Mouse (Mus musculus): Measurements from ENCODE around the gene Hs3st3b1.

Hs3st3b1 gene

DNA sequence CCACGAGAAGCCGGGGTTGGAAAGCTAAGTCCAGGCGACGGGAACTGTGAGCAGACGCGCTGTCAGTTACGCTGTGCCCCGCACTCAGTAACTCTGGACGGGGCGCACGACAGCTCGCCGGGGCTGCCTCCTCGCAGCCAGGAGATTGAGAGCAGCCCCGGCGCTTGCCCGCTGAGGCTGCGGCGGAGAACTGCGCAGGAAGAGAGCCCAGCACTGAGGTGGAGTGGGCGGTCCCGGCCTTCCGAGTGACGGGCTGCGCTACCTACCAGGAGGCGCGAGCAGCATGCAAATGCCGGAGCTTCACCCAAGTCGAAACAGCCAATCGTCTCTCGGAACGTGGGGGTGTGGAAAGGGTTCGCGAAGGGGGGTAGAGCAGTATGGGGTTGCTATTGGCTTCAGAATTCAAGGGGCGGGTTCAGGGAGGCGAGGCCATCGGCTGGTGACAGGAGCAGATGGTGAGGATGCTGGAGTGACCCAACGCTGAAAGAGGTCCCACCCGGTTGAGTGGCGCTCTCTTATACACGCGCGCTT lies at the start of gene Hs3st3b1:
Gene Hs3st3b1 (minus strand): TSS at position 200 of the 531 bp plus-strand sequence.
- DNase-seq, result peak; percentile 25

DNA sequence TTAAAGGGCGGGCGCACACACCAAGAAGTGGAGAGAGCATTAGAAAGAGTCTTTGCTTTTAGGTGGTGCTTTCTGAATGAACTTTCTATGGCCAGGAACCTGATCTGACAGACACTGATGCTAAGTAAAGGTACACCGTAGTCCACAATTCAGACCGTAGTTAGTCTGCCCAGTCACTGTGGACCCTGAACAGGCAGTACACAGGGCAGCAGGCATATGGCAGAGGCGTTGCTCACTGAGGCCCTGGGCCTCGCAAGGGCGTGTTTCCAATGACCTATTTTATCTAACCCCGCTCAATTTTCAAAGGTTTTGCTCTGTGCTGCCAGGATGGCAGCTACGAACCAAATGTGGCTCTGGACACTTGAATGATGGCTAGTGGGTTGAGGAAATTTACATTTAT lies 49.4 kb upstream of the Hs3st3b1 start:
- DNase-seq, result no peak

DNA sequence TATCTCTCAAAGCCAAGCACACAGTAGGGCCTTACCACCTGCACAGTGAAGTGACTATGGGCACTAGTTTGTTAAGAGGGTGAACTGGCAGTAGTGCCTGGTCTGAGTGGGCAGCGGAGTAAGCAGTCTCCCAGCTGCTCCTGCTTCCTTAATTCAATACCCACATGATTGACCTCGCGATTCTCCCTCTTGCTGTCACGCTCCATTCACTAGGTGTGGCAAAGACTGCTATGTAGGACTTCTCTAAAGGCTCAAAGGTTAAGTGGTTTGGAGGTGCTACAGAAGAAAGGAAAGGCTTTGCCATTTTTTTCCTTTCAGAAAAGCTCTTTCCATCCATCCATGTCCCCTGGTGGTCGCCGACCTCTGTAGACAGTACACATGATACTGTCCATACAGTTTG lies 48.7 kb upstream of the Hs3st3b1 start:
- no peak for DNase-seq

DNA sequence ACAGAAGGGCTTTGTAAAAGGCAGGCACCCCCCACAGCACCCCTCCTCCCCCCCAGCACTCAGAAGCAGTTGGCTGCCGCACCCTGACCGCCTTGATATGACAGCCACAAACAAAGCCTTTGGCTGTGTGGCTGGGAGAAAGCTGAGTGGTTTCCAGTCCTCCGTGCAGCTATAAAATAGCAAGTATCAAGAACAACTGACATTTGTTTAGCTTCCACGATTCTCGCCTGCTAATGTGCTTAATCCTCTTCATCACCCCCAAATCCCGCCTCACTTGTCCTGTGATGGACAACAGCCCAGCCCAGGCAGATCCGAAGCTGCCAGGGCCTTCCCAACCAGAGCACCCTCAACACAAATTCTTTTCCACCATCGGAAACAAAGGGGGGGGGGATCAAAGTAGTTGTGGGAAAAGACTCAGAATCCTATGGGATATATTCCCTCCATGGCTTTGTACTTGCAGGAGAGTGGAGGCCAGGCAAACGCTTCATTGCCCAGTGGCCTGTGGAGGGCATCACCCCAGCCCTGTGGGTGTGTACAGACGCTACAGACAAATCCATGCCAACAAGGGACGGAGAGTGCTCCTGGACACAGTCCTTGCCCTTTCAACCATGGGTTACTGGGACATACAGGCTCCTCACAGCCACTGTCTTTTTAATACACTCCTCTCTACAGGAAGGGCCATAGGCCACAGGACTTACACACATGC lies 47.3 kb upstream of the Hs3st3b1 start:
- no peak for DNase-seq

DNA sequence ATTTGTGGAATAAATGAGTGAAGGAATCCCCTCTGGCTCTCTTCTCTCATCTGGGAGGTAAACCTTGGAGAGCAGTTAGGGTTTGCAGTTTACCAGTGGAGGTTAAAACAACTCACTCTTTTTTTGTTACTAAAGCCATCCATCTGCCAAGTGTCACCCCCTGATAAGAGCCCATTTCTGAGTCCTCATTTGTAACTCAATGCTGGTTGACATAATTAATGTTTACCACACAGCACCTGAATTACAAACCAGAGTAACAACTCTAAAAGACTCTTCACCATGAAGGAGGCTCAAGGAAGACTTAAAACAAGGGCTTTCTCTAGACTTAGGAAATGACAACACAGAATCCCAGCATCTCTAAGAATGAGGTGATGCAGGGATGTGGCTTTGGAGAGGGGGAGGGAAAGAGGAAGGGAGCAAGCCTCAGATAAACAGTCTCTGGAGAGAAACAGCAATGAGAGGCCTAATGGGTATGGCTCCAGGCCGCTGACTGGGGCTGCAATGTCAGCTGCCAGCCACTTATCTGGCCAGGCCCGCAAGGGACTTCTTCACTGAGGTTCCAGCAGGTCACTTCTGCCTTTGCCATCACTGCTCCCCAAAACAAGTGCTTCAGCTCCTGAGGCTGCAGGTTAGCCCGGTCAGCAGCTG lies 46.4 kb upstream of the Hs3st3b1 start:
- DNase-seq, result no peak

DNA sequence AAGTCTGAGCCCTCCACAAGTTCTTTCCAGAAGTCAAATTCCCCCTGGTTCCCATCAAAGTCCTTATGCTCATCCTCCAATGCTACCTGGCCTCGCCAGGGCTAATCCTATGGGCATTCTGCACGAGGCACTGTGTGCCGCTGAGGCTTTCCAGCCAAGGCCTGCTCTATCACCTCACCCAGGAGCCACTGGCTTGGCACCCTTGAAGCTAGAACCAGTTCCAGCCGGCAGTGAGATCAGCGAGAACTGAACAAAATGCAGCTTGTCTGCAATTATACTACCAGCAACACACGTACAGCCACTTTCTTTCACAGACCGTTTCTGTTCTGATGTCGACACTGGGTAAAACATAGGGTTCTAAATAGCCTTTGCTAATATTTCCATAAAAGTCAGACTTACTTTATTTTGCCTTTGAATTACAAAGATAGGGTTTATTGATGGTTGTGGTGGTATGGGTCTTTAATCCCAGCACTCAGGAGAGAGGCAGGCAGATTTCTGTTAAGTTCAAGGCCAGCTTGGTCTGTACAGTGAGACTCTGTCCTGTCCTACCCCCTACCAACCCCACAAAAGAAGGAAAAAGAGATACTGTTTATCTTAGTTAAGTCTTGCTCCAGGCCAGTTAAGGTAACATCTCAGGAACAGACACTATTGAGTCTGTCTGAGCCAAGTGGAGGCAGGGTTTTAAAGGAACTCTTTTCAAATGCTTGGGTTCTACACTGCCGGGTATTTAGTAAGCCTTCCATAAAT lies 45.7 kb upstream of the Hs3st3b1 start:
- DNase-seq, result no peak

DNA sequence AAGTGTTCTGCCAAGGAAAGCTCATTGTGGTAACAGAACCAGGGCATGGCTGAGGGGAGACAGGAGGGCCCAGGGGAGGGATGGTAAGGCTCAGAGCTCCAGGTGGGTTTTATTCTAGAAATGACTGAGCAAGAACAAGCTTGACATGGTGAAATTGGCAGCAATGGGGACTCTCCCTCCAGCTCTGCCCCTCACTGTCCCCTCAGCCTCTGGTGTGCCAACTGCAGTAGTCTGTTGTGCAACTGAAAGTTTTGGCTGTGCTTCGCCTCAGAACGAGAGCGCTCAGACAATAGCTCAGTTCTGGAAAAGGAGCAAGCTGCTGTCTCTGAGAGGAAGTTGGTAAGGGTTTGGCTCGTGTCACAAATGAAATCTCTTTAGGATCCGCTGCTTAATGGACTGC lies 43.3 kb upstream of the Hs3st3b1 start:
- DNase-seq, result no peak

DNA sequence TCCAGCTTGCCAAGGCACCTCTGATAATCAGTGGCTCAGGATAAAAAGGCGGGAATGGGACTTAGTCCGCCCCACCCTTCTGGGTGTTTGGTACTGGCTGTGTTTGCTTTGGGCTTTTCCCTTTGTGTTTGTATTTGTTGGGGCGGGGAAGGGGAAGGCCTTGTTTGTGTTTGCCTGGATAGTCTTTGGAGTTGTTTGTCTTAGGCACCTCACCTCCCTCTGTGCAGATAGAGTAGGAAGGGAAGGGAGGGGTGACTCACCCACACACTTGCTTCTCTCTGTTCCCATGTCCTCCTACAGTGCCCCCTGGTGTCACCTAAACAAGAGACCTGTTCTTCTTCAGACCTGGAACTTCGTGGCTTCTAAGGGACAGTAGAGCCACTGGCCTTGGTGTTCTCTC lies 35.1 kb upstream of the Hs3st3b1 start:
- DNase-seq, result no peak

DNA sequence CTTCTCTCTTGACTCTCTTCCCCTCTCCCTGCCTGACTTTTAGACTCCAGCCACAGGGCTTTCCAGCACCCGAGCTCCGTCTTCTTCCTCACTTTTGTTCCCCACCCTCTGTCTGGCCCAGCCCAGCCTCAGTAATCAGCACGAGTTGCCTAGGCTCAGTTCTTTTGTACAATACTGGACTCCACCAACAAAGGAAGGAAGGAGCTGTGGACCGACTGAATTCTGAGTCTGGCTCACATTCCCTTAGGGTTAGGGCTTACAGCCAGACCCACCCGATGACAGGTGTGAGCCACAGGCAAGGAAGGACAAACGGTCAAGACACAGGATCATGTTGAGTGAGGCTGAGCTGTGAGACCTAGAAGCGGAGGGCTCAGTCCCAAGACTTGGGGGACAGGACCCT lies 34.7 kb upstream of the Hs3st3b1 start:
- no peak for DNase-seq

DNA sequence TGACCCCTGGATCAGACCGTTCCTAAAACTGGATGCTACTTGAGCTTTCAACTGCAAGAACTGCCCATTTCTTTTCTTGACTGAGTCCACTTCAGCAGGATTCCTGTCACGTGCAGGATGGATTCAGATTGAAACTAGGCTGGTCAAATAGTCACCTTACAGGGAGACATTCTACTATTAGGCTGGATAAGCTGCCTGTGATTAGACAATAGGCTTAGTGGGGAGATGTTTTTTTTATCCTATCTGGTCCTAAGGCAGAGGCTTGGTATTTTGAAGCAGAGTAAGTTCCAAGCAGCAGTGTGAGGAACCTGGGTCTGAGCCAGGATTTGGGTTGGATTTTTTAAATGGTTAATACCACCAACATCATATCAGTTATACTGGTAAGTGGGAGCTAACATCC lies 31.8 kb upstream of the Hs3st3b1 start:
- no peak for DNase-seq

DNA sequence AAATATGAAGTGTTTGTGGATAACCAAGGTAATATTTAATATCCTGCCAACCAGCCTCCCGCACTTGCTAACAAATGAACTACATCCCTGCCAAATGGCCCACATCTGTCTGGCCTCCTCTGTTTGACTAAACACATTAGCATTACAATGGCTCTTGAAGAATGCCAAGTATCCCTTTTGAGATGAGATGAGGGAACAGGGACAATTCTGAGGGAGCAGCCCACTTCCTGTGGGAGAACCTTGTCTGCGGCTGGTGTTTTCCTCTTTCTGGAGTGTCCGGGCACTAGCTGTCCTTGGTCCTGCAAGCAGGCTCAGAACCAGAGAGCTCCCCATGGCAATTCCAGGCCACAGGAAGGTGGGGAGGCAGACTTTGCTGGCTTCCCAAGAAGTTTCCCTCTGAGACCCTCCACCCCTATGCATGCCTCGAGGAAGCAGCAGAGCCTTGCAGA lies 30.7 kb upstream of the Hs3st3b1 start:
- DNase-seq, result no peak

DNA sequence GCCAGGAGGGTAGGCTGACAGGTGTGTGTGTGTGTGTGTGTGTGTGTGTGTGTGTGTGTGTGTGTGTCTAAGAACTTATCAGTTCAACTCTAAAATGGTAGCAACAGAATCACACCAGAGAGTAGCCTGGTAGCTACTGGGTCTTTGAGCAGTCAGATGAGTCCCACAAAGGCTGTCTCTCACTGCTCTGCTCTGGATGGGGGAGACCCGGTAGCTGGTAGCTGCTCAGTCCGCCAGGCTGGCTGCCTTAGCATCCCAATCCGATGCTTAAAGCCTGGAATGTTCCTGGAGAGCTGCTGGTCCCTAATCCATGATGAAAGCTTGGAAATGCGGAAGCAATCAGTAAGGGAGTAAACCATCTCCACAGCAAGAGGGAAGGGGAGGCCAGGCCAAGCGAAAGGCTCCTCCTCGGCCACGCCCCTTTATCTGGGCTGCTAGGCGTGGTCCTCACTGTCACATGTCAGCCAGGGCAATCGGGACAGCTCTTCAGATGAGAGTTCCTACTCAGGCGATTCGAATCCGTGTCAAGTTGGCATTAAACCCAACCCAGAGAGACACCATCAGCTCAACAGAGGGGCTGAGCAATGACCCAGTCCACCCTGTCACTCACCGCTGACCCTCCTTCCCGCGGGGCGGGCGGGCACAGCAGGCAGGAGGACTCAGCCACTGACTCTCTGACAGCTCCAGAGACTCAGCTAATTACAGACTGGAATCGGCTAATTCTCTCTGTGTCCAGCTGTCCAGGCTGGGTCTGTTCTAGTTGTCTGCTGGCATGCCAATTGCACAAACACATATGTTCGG lies 29.9 kb upstream of the Hs3st3b1 start:
- DNase-seq, result no peak

DNA sequence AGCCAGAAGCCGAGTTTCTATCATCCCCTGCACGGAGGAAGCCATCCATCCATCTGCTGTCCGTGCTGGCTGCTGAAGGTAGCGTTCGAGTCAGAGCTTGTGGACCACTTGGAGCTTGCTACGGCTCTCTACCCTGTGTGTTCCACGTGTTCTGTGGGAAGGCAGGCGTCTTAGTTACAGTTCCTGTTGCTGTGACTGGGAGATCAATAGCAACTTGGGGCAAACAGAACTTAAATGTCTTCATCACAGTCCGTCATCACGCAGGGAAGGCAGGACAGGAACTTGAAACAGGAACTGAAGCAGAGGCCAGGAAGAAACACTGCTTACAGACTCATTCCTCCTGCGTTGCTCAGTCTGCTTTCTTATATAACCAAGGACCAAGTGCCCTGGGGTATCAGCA lies 26.3 kb upstream of the Hs3st3b1 start:
- DNase-seq, result no peak

DNA sequence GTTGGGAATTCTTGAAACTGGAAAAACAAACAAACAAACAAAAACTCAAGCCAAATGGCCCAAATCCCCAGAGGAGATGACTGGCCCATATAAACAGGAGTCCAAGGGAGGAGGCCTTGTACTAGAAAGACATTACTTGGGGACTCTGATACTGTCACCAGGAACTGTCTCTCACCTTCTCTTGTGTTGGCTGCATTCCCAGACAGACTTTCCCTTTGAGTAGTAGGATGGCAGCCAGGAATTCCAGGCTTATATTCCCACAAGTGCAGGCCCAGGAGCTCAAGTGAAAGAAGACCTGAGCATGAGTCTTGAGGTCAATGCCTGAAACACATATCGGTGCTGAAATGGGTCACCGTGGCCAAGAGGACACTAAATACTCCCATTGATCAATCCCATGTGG lies 24.9 kb upstream of the Hs3st3b1 start:
- no peak for DNase-seq

DNA sequence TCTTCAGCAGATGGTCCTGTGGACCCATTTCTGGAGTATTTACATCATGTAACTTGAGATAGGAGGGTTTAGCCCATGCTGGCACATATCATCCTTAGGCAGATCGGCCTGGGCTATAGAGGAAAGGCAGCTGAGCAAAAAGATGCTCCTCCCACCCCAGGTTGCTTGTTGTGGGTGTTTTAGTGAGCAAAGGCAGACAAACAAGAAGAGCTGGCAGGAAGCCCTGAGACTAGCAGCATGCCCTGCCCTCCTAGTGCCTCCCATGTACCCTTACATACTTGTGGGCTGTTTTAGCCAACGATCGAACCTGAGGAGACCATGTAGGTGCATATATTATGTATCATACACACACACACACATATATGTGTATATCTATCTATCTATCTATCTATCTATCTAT lies 21.9 kb upstream of the Hs3st3b1 start:
- DNase-seq, result no peak

DNA sequence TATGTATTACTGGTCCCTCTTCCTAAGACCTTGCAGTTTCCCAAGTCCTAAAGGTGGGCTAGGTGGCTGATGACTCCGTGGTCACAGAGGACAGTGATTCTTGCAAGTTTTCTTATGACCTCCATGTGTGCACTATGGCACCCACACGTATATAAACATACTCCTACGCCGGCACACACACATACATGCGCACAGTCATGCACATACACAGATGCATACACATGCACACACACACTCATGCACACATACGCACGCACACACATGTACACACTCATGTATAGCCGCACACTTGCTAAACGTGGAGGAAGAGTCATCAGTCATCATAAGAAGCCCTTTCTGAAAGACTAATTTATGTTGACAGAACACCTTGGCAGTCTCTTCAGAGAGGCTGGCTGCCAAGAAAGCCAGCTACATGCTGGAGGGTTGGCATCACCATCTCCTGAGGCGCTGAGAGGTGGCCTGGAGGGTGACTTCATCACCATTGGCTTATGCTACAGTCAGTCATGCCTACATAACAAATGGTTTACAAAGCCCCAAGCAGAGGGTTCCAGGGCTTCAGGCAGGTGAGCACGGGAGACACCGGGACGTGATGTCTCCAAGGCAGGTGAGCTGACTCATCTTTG lies 21.3 kb upstream of the Hs3st3b1 start:
- DNase-seq, result peak; percentile 34

DNA sequence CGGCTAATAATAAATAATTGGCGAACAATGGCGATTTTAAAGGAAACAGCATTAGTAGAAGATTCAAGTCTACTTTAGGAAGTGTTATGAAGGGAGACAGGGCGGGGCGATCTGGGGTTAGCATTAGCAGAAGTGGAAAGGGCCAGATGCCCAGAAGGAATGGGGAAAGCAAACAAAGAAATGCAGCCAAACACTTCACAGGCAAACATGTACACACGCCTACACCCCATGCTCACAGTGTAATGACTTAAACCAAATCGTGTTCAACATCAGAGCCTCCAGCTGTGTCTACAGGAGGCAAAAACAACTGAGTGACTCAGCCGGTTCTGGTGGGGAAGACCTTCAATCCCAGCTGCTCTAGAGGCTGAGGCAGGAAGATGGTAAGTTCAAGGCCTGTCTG lies 20.1 kb upstream of the Hs3st3b1 start:
- DNase-seq, result no peak

DNA sequence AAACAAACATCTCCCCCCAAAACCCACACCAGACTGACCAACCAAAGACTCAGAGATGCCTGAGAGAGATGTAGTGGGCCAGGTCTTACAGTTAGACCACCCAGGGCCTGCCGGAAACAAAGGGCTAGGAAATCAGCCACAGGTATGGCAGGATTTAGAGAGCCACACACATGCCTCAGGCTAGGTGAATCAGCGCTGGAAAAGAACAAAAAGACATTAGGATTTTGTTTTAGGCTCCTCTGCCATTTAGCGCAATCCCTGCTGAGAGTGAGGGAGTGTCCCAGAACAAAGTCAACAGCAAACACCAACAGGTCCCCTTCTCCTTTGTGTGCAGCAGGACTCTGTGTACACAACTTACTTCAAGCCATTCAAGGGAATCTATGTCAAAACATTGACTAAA lies 14.6 kb upstream of the Hs3st3b1 start:
- no peak for DNase-seq

DNA sequence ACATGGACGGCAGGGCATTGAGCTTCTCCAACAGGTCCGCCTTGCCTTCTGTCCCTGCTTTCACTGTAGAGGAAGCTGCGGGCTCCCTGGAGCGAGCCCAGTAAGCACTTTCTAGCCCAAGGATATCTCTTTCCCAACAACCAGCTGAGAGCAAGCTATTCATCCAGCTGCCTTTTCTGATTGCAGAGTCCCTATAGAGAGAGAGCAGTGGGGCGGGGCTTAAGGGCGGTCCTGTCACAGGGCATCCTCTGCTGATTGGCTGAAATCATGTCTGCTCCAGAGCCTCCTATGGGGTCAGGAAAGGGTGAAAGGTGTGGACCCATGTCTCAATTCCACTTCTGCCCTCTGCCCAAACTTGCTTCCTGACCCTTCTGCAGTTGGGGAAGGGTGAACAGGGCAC lies 4.8 kb upstream of the Hs3st3b1 start:
- DNase-seq, result no peak

DNA sequence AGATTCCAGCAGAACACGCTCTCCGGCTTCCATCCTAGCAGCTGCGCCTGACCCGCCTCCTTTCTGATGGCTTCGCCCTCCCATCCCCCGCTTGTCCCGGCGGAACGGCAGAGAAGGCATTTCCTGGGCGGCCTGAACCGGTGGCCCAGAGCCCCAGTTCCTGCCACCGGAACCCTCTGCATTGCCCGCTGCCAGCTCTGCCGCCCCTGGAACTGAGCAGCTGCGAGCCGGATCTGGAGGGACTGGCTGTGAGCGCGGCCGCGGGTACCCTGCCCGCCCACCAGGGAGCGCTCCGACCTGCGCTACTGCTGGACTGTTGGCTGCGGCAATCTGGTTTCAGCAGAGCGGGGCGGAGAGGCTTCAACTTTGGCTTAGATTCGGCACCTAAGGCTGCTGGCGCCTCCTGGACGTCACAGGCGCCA lies 3.1 kb upstream of the Hs3st3b1 start:
- DNase-seq, result peak; percentile 11

DNA sequence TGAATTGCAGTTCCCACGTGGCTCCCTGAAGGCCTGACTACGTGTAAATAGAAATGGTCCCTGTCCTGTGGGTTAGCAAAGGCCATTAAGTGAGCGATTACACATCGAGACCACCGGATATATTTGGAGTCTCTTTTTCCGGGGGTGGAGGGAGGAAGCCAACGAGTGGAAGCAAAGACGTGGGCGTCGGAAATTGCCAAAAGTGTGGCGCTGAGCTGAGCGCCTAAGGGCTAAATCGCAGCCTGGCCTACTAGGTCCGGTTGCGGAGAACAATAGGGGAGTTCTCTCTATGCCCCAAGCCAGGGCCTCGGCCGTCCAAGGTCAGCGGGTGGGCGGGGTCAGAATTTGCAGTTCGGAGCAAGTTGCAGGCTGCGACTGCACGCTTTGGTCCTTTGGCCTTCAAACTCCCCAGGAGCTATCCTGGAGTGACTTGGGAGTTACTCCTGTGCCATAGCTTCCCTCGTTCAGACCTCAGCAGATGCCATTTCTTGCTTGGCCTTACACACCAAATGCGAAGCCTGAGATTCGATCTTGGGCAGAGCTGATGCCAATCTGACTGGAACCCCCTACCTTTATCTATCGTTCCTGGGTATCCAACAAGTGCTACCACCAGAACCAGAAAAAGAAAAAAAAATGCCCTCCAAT lies 2.3 kb upstream of the Hs3st3b1 start:
- no peak for DNase-seq

DNA sequence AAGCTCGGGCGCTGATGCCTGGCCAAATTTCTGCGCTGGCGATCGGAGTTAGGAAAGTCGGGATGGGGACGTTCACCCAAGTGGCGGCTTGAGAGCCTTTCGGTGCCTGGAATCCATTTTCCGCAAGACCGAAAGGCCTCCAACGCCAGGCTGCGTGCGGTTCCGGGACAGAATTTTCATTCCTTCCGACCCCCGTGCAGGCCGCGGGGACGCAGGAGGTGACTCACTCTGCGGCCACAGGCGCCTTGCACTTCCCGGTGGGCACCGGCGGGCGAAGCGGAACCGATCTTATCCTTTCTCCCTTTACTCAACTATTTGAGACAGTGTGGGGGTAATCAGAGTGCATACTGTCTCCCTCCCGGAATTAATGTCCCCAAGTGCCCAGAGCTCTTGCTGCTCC lies 1.3 kb upstream of the Hs3st3b1 start:
- DNase-seq, result no peak
